In the genomic region with DNA sequence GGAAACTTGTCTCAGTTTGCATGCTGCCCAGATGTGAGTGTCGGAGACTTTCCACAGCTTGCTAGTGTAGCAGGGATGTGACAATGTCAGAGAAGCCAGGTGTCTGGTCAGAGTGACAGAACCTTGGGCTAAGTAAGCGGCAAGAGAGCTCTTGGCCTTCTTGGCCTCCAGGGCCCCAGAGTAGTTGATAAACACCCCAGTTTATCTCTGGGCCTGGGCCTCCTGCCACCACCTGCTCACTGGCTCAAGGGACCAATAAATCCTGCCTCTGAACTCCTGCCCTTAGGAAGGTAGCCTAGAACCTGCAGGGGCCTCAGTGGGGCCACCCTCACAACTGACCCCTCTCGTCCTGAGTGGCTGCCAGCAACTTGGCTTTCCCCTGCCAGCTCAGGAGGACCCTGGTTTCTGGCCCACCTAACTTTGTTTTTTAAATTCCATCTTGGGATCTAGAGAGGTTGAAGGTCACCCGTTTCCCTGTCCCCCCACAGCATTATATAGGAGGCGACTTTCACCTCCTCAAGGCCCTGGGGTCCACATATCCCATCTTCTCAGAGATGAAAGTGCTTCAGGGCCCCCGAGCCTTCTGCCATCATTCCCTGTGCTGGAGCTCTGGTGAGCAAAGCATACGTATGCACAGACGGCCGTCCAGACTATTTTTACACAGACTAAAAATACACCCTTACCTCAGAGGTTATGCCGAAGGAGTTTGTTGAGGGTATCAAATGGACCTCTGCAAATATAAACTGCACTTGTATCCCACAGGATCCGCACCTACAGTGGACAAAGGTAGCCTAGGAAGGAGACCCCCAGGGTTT, we compare ENCODE assay signal across 12 mouse cellular contexts.
DNase-seq lines count a peak whose midpoint lies in the region; ATAC-seq and TF ChIP-seq lines count a peak whose summit lies in the region.
"Had no signal": no experiment of that assay in that cellular context is flagged by ENCODE, and none has a peak within 500 bp of the region (broad histone marks: within the 10 kb centered on the region; RNA-seq: fewer than 3 reads in every experiment).

No protein-coding gene starts in this region.

- H3K9ac ChIP-seq in midbrain, embryonic 11.5 days (ENCODE audit: low read length) = no peak overlapping the region
- H3K9ac ChIP-seq in midbrain, embryonic 15.5 days = no peak overlapping the region
- peak overlapping the region; percentile 35 for H3K9ac ChIP-seq in heart, embryonic 15.5 days
- H3K9ac ChIP-seq: forebrain, embryonic 12.5 days; kidney, embryonic 15.5 days; limb, embryonic 12.5 days had no signal

- H3K4me3 ChIP-seq in midbrain, embryonic 11.5 days (ENCODE audit: low read depth, low read length) = no peak overlapping the region
- no peak overlapping the region for H3K4me3 ChIP-seq in midbrain, embryonic 15.5 days
- no peak overlapping the region for H3K4me3 ChIP-seq in heart, embryonic 15.5 days
- no peak overlapping the region for H3K4me3 ChIP-seq in myocyte
- H3K4me3 ChIP-seq: forebrain, embryonic 12.5 days; kidney, embryonic 15.5 days; limb, embryonic 12.5 days had no signal

- H3K4me1 ChIP-seq in midbrain, embryonic 11.5 days (ENCODE audit: control insufficient read depth, insufficient read depth, low read length) = no peaks in the 10 kb centered on the region
- H3K4me1 ChIP-seq in midbrain, embryonic 15.5 days = no peaks in the 10 kb centered on the region
- peaks cover 34% of the 10 kb centered on the region for H3K4me1 ChIP-seq in heart, embryonic 15.5 days (replicated peaks)

- H3K9me3 ChIP-seq in midbrain, embryonic 11.5 days (ENCODE audit: control insufficient read depth, low read length) = no peaks in the 10 kb centered on the region
- H3K9me3 ChIP-seq in midbrain, embryonic 15.5 days = no peaks in the 10 kb centered on the region
- no peaks in the 10 kb centered on the region for H3K9me3 ChIP-seq in heart, embryonic 15.5 days (replicated peaks)
- H3K9me3 ChIP-seq: forebrain, embryonic 12.5 days; kidney, embryonic 15.5 days; limb, embryonic 12.5 days had no signal

- DNase-seq in midbrain, embryonic 11.5 days (ENCODE audit: low spot score, missing footprints) = peak; percentile 73
- DNase-seq in gastrocnemius, postnatal 25 days = peak; percentile 72
- DNase-seq in embryo, embryonic 10.5 days (ENCODE audit: low spot score) = no peak
- no peak for DNase-seq in Muller cell, postnatal 12 days (ENCODE audit: inconsistent ontology term)
- DNase-seq: cerebellum, adult 9-10 months had no signal

- no peak for TF ChIP-seq POLR2A in myocyte (IDR thresholded peaks at IDR 0.05; ENCODE audit: insufficient read length, low read depth)

- H3ac ChIP-seq in myocyte (ENCODE audit: control insufficient read depth, insufficient read length) = no peak overlapping the region

- no peaks in the 10 kb centered on the region for H3K36me3 ChIP-seq in midbrain, embryonic 11.5 days (ENCODE audit: control insufficient read depth, insufficient read depth, low read length)
- H3K36me3 ChIP-seq in midbrain, embryonic 15.5 days (replicated peaks) = no peaks in the 10 kb centered on the region
- no peaks in the 10 kb centered on the region for H3K36me3 ChIP-seq in heart, embryonic 15.5 days
- no peaks in the 10 kb centered on the region for H3K36me3 ChIP-seq in myocyte (ENCODE audit: control insufficient read depth, insufficient read depth)
- H3K36me3 ChIP-seq: forebrain, embryonic 12.5 days; kidney, embryonic 15.5 days; limb, embryonic 12.5 days had no signal

- H3K27ac ChIP-seq in midbrain, embryonic 11.5 days (ENCODE audit: low read depth, low read length) = no peak overlapping the region
- H3K27ac ChIP-seq in midbrain, embryonic 15.5 days = no peak overlapping the region
- peak overlapping the region; percentile 96 for H3K27ac ChIP-seq in heart, embryonic 15.5 days
- H3K27ac ChIP-seq: forebrain, embryonic 12.5 days; kidney, embryonic 15.5 days; limb, embryonic 12.5 days had no signal

- no peak for ATAC-seq in midbrain, embryonic 11.5 days (ENCODE audit: low FRiP score)
- no peak for ATAC-seq in midbrain, embryonic 15.5 days (replicated peaks)
- ATAC-seq in heart, embryonic 15.5 days (replicated peaks; ENCODE audit: insufficient number of reproducible peaks, insufficient read depth, low FRiP score, low read depth) = peak; percentile 71
- ATAC-seq: hindbrain, embryonic 16.5 days had no signal

- no peaks in the 10 kb centered on the region for H3K79me2 ChIP-seq in myocyte (ENCODE audit: control insufficient read depth, insufficient read depth)

- no peak overlapping the region for H3K4me2 ChIP-seq in midbrain, embryonic 11.5 days
- H3K4me2 ChIP-seq in midbrain, embryonic 15.5 days = no peak overlapping the region
- peak overlapping the region; percentile 36 for H3K4me2 ChIP-seq in heart, embryonic 15.5 days
- peak overlapping the region; percentile 59 for H3K4me2 ChIP-seq in myocyte (ENCODE audit: low read depth)
- H3K4me2 ChIP-seq: forebrain, embryonic 12.5 days; kidney, embryonic 15.5 days; limb, embryonic 12.5 days had no signal

- 90% methylated on average over 11 of the region's 11 CpGs for WGBS in midbrain, embryonic 11.5 days
- 90% methylated on average over 11 of the region's 11 CpGs for WGBS in midbrain, embryonic 15.5 days
- 46% methylated on average over 11 of the region's 11 CpGs for WGBS in heart, embryonic 15.5 days

- H3K27me3 ChIP-seq in midbrain, embryonic 11.5 days (ENCODE audit: control insufficient read depth, insufficient read depth, low read length) = no peaks in the 10 kb centered on the region
- no peaks in the 10 kb centered on the region for H3K27me3 ChIP-seq in midbrain, embryonic 15.5 days (replicated peaks)
- H3K27me3 ChIP-seq in heart, embryonic 15.5 days = no peaks in the 10 kb centered on the region
- no peaks in the 10 kb centered on the region for H3K27me3 ChIP-seq in myocyte (ENCODE audit: control insufficient read depth, insufficient read depth, insufficient read length)
- H3K27me3 ChIP-seq: forebrain, embryonic 12.5 days; kidney, embryonic 15.5 days; limb, embryonic 12.5 days had no signal

TF ChIP-seq in myocyte, 11 proteins besides CTCF, POLR2A, EP300 and RAD21:
- TF ChIP-seq CEBPB (IDR thresholded peaks at IDR 0.05; ENCODE audit: insufficient read depth, poor library complexity, severe bottlenecking) (no peak), MYOD1 (IDR thresholded peaks at IDR 0.05; ENCODE audit: control insufficient read depth in 1 of 3, insufficient read length in 2 of 3, low read depth in 2 of 3) (peak in 2 of 3 experiments; percentile 34 to 50), MYOG (IDR thresholded peaks at IDR 0.05; ENCODE audit: control insufficient read depth in 1 of 3, insufficient read depth in 1 of 3, insufficient read length in 2 of 3, low read depth in 2 of 3) (peak in 1 of 3 experiments; percentile 26)

Comparison
In these comparisons a context has a peak if more than half of its experiments do, and no peak if none do; other contexts are left out.
1. DNase-seq: peak in midbrain, embryonic 11.5 days (single experiment) and gastrocnemius, postnatal 25 days (single experiment); none in embryo, embryonic 10.5 days (single experiment) and Muller cell, postnatal 12 days (single experiment).
2. H3K4me2 ChIP-seq: peak in heart, embryonic 15.5 days (single experiment) and myocyte (single experiment); none in midbrain, embryonic 11.5 days (single experiment) and midbrain, embryonic 15.5 days (single experiment).